Mouse (Mus musculus) bone marrow, adult 2 months (tissue): Measurements from ENCODE around the gene Atat1.

Source experiments
- CTCF ChIP-seq: fragments of 200-500 bp; IDR thresholded peaks from 2 replicates; pipeline ENCODE4 v1.5.1; 2011; ENCODE audit warnings: low read length, control low read depth; ENCODE audit not compliant: control insufficient read depth, insufficient read depth
- POLR2A ChIP-seq: fragments of 200-500 bp; IDR thresholded peaks from 2 replicates; pipeline ENCODE4 v1.6.1; 2011; ENCODE audit warnings: low read depth, mild to moderate bottlenecking, control low read depth, low read length, borderline replicate concordance; ENCODE audit not compliant: control insufficient read depth

DNA sequence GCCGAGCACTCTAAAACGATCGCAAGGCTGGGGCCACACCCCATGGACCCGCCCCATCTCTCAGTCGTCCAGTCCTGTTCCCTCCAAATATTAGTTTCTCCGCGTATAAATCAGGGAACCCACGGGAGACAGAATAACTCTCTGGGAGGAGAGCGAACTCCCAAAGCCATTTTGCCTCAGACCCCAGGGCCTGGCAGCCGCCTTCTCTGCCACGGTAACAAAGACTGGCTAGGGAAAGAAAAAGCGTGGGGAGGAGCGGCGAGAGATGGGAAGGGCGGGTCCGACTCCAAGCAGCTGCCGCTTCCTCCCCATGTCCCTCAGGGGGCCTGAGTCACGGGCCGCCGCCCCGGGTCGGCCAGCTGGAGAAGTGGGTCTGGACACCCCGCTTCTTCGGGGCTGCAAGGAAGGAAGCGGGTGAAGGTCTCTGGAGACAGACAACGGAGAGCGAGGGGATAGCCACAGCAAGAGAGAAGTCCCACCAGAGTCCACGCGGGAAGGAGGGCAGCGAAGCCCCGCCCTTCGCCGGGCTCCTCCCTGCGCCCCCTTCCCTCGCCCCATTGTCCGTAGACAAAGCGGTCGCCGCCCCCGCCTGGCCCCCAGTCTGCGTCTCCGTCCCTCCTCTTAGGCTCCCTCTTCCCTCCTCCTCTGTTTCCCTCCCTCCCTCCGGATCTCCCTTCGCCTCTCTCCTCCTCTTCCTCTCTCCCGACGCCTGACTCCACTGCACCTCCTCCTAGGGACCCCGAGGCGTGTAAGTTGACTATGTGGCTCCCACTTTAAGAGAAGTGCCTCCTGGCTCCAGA lies 44.2 kb downstream of the Atat1 start, which contains the start of gene Ppp1r18:
- TF ChIP-seq CTCF (no peak), POLR2A (peak; percentile 29; the same call in 1 of the 2 replicates)
